ENCODE assay signal across 24 mouse cellular contexts in genomic region chr4:104602804-104603203, GRCm38 (mm10).
A peak's percentile ranks its signal among the peaks of the same experiment; 100 is the strongest.
DNase-seq lines count a peak whose midpoint lies in the region; ATAC-seq and TF ChIP-seq lines count a peak whose summit lies in the region.
"Had no signal": no experiment of that assay in that cellular context is flagged by ENCODE, and none has a peak within 500 bp of the region (broad histone marks: within the 10 kb centered on the region; RNA-seq: fewer than 3 reads in every experiment).

No protein-coding gene starts in this region.

- TF ChIP-seq CTCF in layer of hippocampus, adult 2 months (conservative IDR thresholded peaks at IDR 0.05): 0 out of 2 replicates have a peak, but pooled peaks have one; percentile 3
- 0 out of 2 replicates have a peak, but pooled peaks have one; percentile 8 for TF ChIP-seq CTCF in lung, postnatal 0 days (IDR thresholded peaks at IDR 0.05)
- no peak for TF ChIP-seq CTCF in lung, adult 2 months (IDR thresholded peaks at IDR 0.05; ENCODE audit: insufficient read depth, low read length)

- TF ChIP-seq POLR2A in lung, adult 2 months (IDR thresholded peaks at IDR 0.05; ENCODE audit: borderline replicate concordance, extremely low read depth, low read depth, low read length): no peak

- DNase-seq in layer of hippocampus, adult 2 months (ENCODE audit: low spot score in 2 of 2): no peak
- no peak for DNase-seq in layer of hippocampus, postnatal 10 days (ENCODE audit: low spot score in 2 of 2)
- no peak for DNase-seq in lung, postnatal 14 days
- peak; percentile 68 for DNase-seq in lung, postnatal 0 days (ENCODE audit: low spot score)
- no peak for DNase-seq in lung, adult 2 months
- DNase-seq: adrenal gland, adult 8-10 months; adrenal gland, postnatal 14 days; adrenal gland, postnatal 36 days; B cell, adult 2 months; cerebellum, adult 11-12 months; cerebellum, adult 2 months; cerebellum, adult 9-10 months; cerebellum, postnatal 10 days; cerebellum, postnatal 25 days had no signal

- H3K4me1 ChIP-seq in lung, embryonic 15.5 days: peaks cover 4% of the 10 kb centered on the region; the same call in 1 of the 2 replicates
- H3K4me1 ChIP-seq in lung, postnatal 0 days (ENCODE audit: insufficient read depth, low read depth, low read length): no peaks in the 10 kb centered on the region
- no peaks in the 10 kb centered on the region for H3K4me1 ChIP-seq in lung, adult 2 months (ENCODE audit: control insufficient read depth, insufficient read depth, low read length)

- no peak overlapping the region for H3K9ac ChIP-seq in lung, embryonic 15.5 days
- H3K9ac ChIP-seq in lung, postnatal 0 days (replicated peaks; ENCODE audit: low read depth): no peak overlapping the region
- H3K9ac ChIP-seq: embryonic facial prominence, embryonic 12.5 days; forebrain, embryonic 13.5 days; forebrain, embryonic 15.5 days had no signal

- peak overlapping the region; percentile 48; the same call in 1 of the 2 replicates for H3K27ac ChIP-seq in layer of hippocampus, adult 2 months
- H3K27ac ChIP-seq in lung, embryonic 15.5 days: no peak overlapping the region
- no peak overlapping the region for H3K27ac ChIP-seq in lung, postnatal 0 days (ENCODE audit: low read length)
- H3K27ac ChIP-seq: embryonic facial prominence, embryonic 10.5 days; embryonic facial prominence, embryonic 12.5 days; forebrain, embryonic 13.5 days; forebrain, embryonic 15.5 days had no signal

- peak; percentile 65 for ATAC-seq in lung, embryonic 15.5 days (ENCODE audit: borderline replicate concordance, extremely low read depth, low FRiP score, low TSS enrichment)
- ATAC-seq in lung, postnatal 0 days: peak; percentile 84
- ATAC-seq: activated CD4-positive, CD25-positive, alpha-beta regulatory T cell, adult 4 months; CD4-positive, CD25-positive, alpha-beta regulatory T cell, adult 4 months; forebrain, embryonic 13.5 days; forebrain, embryonic 15.5 days; Patski had no signal

- no peak overlapping the region for H3K4me2 ChIP-seq in lung, embryonic 15.5 days
- H3K4me2 ChIP-seq in lung, postnatal 0 days (replicated peaks; ENCODE audit: low read depth, low read length): no peak overlapping the region
- H3K4me2 ChIP-seq: embryonic facial prominence, embryonic 12.5 days; forebrain, embryonic 13.5 days; forebrain, embryonic 15.5 days had no signal

- TF ChIP-seq EP300 in lung, postnatal 0 days (IDR thresholded peaks at IDR 0.05): no peak

- H3K27me3 ChIP-seq in lung, embryonic 15.5 days: no peaks in the 10 kb centered on the region
- H3K27me3 ChIP-seq in lung, postnatal 0 days (replicated peaks; ENCODE audit: insufficient read depth, low read length): no peaks in the 10 kb centered on the region
- H3K27me3 ChIP-seq: CH12.LX; embryonic facial prominence, embryonic 12.5 days; forebrain, embryonic 13.5 days; forebrain, embryonic 15.5 days; Patski had no signal

- H3K4me3 ChIP-seq in layer of hippocampus, adult 2 months: no peak overlapping the region
- H3K4me3 ChIP-seq in lung, embryonic 15.5 days: no peak overlapping the region
- H3K4me3 ChIP-seq in lung, postnatal 0 days (ENCODE audit: low read depth, low read length): no peak overlapping the region
- H3K4me3 ChIP-seq in lung, adult 2 months (replicated peaks; ENCODE audit: extremely low read depth, low read depth, low read length): no peak overlapping the region
- H3K4me3 ChIP-seq: embryonic facial prominence, embryonic 10.5 days; embryonic facial prominence, embryonic 12.5 days; forebrain, embryonic 13.5 days; forebrain, embryonic 15.5 days had no signal

- WGBS in lung, embryonic 15.5 days: 44% methylated on average over 8 of the region's 8 CpGs
- 51% methylated on average over 8 of the region's 8 CpGs for WGBS in lung, postnatal 0 days
- WGBS in lung, adult 2 months: 47% methylated on average over 8 of the region's 8 CpGs

- H3K36me3 ChIP-seq in lung, embryonic 15.5 days: no peaks in the 10 kb centered on the region
- H3K36me3 ChIP-seq in lung, postnatal 0 days (ENCODE audit: insufficient read depth, low read length): no peaks in the 10 kb centered on the region
- H3K36me3 ChIP-seq: embryonic facial prominence, embryonic 10.5 days; embryonic facial prominence, embryonic 12.5 days; forebrain, embryonic 15.5 days; G1E had no signal

- H3K9me3 ChIP-seq in lung, embryonic 15.5 days: no peaks in the 10 kb centered on the region
- H3K9me3 ChIP-seq in lung, postnatal 0 days (ENCODE audit: low read length): no peaks in the 10 kb centered on the region
- H3K9me3 ChIP-seq: embryonic facial prominence, embryonic 10.5 days; embryonic facial prominence, embryonic 12.5 days; forebrain, embryonic 13.5 days; forebrain, embryonic 15.5 days had no signal
